Mouse (Mus musculus) colon, adult 2 months (tissue): Measurements from ENCODE around the gene Olfr697. TPM values are rescaled to one million over a fixed set of nuclear protein-coding genes. Genes with fewer than 3 reads are reported as not detected.

Experiments
- polyA plus RNA-seq: library from polyadenylated mRNA; depleted of rRNA; stranded (reverse); fragments of >200 nt; gene quantifications from 2 replicates; pipeline ENCODE4 v1.2.3, GENCODE M21; 2012; rRNA removed

Gene Olfr697
- not detected in 2 replicates for polyA plus RNA-seq

GRCm38 (mm10) chr7:106742343-106742742 lies at the start of gene Olfr697:
Gene Olfr697 (minus strand): TSS chr7:106742443.

GRCm38 (mm10) chr7:106755297-106755696 lies 13.1 kb upstream of the Olfr697 start, which contains the start of gene Olfr698:
Gene Olfr698 (minus strand): TSS chr7:106755397.

GRCm38 (mm10) chr7:106716296-106716695 lies 25.9 kb downstream of the Olfr697 start, which contains the start of gene Olfr695:
Gene Olfr695 (minus strand): TSS chr7:106716396.

GRCm38 (mm10) chr7:106691714-106692113 lies 50.5 kb downstream of the Olfr697 start, which contains the start of gene Olfr694:
Gene Olfr694 (minus strand): TSS chr7:106691814.

Other genes with a start within 250 kb of the Olfr697 start
- gene Olfr693, start 61.9 kb downstream of the Olfr697 start, polyA plus RNA-seq = not detected in 2 replicates
- not detected in 2 replicates for gene Olfr694, start 50.6 kb downstream of the Olfr697 start, polyA plus RNA-seq
- gene Olfr695, start 26.0 kb downstream of the Olfr697 start, polyA plus RNA-seq = not detected in 2 replicates
- gene Olfr698, start 13.0 kb upstream of the Olfr697 start, polyA plus RNA-seq = not detected in 2 replicates
- not detected in 2 replicates for gene Olfr699, start 50.8 kb upstream of the Olfr697 start, polyA plus RNA-seq
- not detected in 2 replicates for gene Olfr700, start 66.4 kb upstream of the Olfr697 start, polyA plus RNA-seq
- gene Olfr701, start 71.7 kb upstream of the Olfr697 start, polyA plus RNA-seq = not detected in 2 replicates
- not detected in 2 replicates for gene Olfr702, start 91.5 kb upstream of the Olfr697 start, polyA plus RNA-seq
- gene Olfr703, start 100.9 kb upstream of the Olfr697 start, polyA plus RNA-seq = not detected in 2 replicates
- gene Olfr704, start 120.7 kb upstream of the Olfr697 start, polyA plus RNA-seq = not detected in 2 replicates
- gene Olfr705, start 134.4 kb upstream of the Olfr697 start, polyA plus RNA-seq = not detected in 2 replicates
- not detected in 2 replicates for gene Olfr706, start 145.7 kb upstream of the Olfr697 start, polyA plus RNA-seq
- not detected in 2 replicates for gene Olfr707, start 158.8 kb upstream of the Olfr697 start, polyA plus RNA-seq
- gene Olfr1532-ps1, start 165.6 kb upstream of the Olfr697 start, polyA plus RNA-seq = not detected in 2 replicates
- gene Olfr709-ps1, start 189.8 kb upstream of the Olfr697 start, polyA plus RNA-seq = not detected in 2 replicates
- gene Olfr710, start 205.9 kb upstream of the Olfr697 start, polyA plus RNA-seq = not detected in 2 replicates
- gene Olfr6, start 221.5 kb upstream of the Olfr697 start, polyA plus RNA-seq = not detected in 2 replicates
- gene Olfr711, start 233.0 kb upstream of the Olfr697 start, polyA plus RNA-seq = not detected in 2 replicates